Mouse (Mus musculus) heart, adult 2 months (tissue): Measurements from ENCODE around the gene 5730522E02Rik.

Source experiments
- CTCF ChIP-seq: fragments of 200-600 bp; IDR thresholded peaks from 2 replicates; pipeline ENCODE4 v1.8.1; 2022; ENCODE audit warnings: antibody characterized with exemption, mild to moderate bottlenecking, moderate library complexity
- POLR2A ChIP-seq: fragments of 200-500 bp; IDR thresholded peaks from 2 replicates; pipeline ENCODE4 v1.6.1; 2011; ENCODE audit warnings: mild to moderate bottlenecking, low read depth, low read length, control low read depth; ENCODE audit not compliant: insufficient read depth

GRCm38 (mm10) chr11:25589509-25589908 is 621.1 kb downstream of the 5730522E02Rik start:
- TF ChIP-seq CTCF = no peak
- TF ChIP-seq POLR2A = no peak
